Comparison of ENCODE assay signal across 29 mouse cellular contexts in genomic region chr3:80867328-80867727, GRCm38 (mm10). TPM values are rescaled to one million over a fixed set of nuclear protein-coding genes. Genes with fewer than 3 reads are reported as not detected.
DNase-seq lines count a peak whose midpoint lies in the region; TF ChIP-seq lines count a peak whose summit lies in the region.
"Had no signal": no experiment of that assay in that cellular context is flagged by ENCODE, and none has a peak within 500 bp of the region (broad histone marks: within the 10 kb centered on the region; RNA-seq: fewer than 3 reads in every experiment).

No protein-coding gene starts in this region.

- no peak for TF ChIP-seq CTCF in layer of hippocampus, adult 2 months (conservative IDR thresholded peaks at IDR 0.05)
- TF ChIP-seq CTCF in kidney, adult 2 months (conservative IDR thresholded peaks at IDR 0.05; ENCODE audit: insufficient read depth, insufficient read length, low read depth, low read length): no peak

- no peak for DNase-seq in layer of hippocampus, adult 2 months (ENCODE audit: low spot score in 2 of 2)
- DNase-seq in layer of hippocampus, postnatal 36 days: no peak
- peak; percentile 14 for DNase-seq in right cerebral cortex, postnatal 25 days
- DNase-seq in right cerebral cortex, postnatal 4 days: no peak
- peak; percentile 13 to 17 for DNase-seq in left cerebral cortex, postnatal 36 days (ENCODE audit: low spot score in 2 of 2)
- DNase-seq in kidney, adult 2 months: no peak
- DNase-seq in urinary bladder, postnatal 25 days (ENCODE audit: low spot score): no peak
- DNase-seq: adrenal gland, postnatal 10 days; cerebellum, adult 11 months; cerebellum, adult 9-11 months; gastrocnemius, postnatal 10 days; heart, postnatal 14 days; kidney, adult 11 months; kidney, postnatal 25 days; lung, embryonic 14.5 days; lung, postnatal 14 days; midbrain, embryonic 14.5 days; spleen, adult 18-20 months; thymus, adult 2 months had no signal

- no peaks in the 10 kb centered on the region for H3K4me1 ChIP-seq in kidney, adult 2 months (ENCODE audit: control insufficient read depth, insufficient read depth, low read length)
- H3K4me1 ChIP-seq: hindbrain, embryonic 10.5 days; hindbrain, embryonic 15.5 days; kidney, embryonic 15.5 days; limb, embryonic 12.5 days; liver, embryonic 15.5 days had no signal

- H3K27me3 ChIP-seq in kidney, adult 2 months (replicated peaks; ENCODE audit: control insufficient read depth, insufficient read depth, low read length): no peaks in the 10 kb centered on the region
- H3K27me3 ChIP-seq: hindbrain, embryonic 15.5 days; kidney, embryonic 15.5 days; limb, embryonic 12.5 days; liver, embryonic 15.5 days had no signal

- no peaks in the 10 kb centered on the region for H3K36me3 ChIP-seq in kidney, adult 2 months (ENCODE audit: control insufficient read depth, insufficient read depth, low read length)
- H3K36me3 ChIP-seq: hindbrain, embryonic 10.5 days; hindbrain, embryonic 15.5 days; kidney, embryonic 15.5 days; limb, embryonic 12.5 days; liver, embryonic 15.5 days had no signal

- H3K4me3 ChIP-seq in layer of hippocampus, adult 2 months: no peak overlapping the region
- no peak overlapping the region for H3K4me3 ChIP-seq in kidney, adult 2 months (ENCODE audit: insufficient read depth, low read depth, low read length)
- H3K4me3 ChIP-seq: erythroblast, embryonic 14.5 days; hindbrain, embryonic 10.5 days; hindbrain, embryonic 15.5 days; kidney, embryonic 15.5 days; limb, embryonic 12.5 days; liver, embryonic 15.5 days had no signal

- TF ChIP-seq POLR2A in kidney, adult 2 months (IDR thresholded peaks at IDR 0.05; ENCODE audit: low read depth, low read length): no peak

- peak overlapping the region; percentile 46; the same call in 1 of the 2 replicates for H3K27ac ChIP-seq in layer of hippocampus, adult 2 months
- no peak overlapping the region for H3K27ac ChIP-seq in kidney, adult 2 months (ENCODE audit: insufficient read depth, low read depth, low read length)
- H3K27ac ChIP-seq: hindbrain, embryonic 10.5 days; hindbrain, embryonic 15.5 days; kidney, embryonic 15.5 days; limb, embryonic 12.5 days; liver, embryonic 15.5 days had no signal

- 85% methylated on average over 3 of the region's 3 CpGs for WGBS in kidney, adult 2 months

- intact Hi-C loops in left cerebral cortex, postnatal 36 days (cut with DNase I): no loop called here

RNA-seq across cellular contexts. Expression of gene Glrb, which starts 46.1 kb away (rescaled TPM):
- total RNA-seq in layer of hippocampus, adult 2 months (2021): 100 to 1,000 TPM; 139 to 144 TPM
- 100 to 1,000 TPM; 137 to 149 TPM for total RNA-seq in layer of hippocampus, postnatal 36 days (2021)
- total RNA-seq in left cerebral cortex, postnatal 36 days (2021): 100 to 1,000 TPM; 198 to 209 TPM
- 0.28 and 0.45 TPM in 2 replicates for polyA plus RNA-seq in kidney, adult 2 months (2012; rRNA removed)
- total RNA-seq: liver, adult 2 months; MEL; monocyte, adult 5-6 weeks had no signal
- polyA plus RNA-seq: erythroblast, embryonic 14.5 days; inflammation-experienced regulatory T-cells, adult 6 months; liver, adult 2 months had no signal

Comparison
In these comparisons a context has a peak if more than half of its experiments do, and no peak if none do; other contexts are left out.
1. DNase-seq: peak in right cerebral cortex, postnatal 25 days (single experiment) and left cerebral cortex, postnatal 36 days (2 of 2); none in layer of hippocampus, adult 2 months (0 of 2), layer of hippocampus, postnatal 36 days (0 of 2), right cerebral cortex, postnatal 4 days (single experiment), kidney, adult 2 months (single experiment) and urinary bladder, postnatal 25 days (single experiment).